Mouse (Mus musculus) 3134 (cell line): ENCODE data around the gene Phb2.

Experiments used
- DNase-seq: peaks from one replicate; pipeline ENCODE4 v3.0.0-alpha.2; 2011; ENCODE audit warnings: low spot score; ENCODE audit not compliant: insufficient read length; ENCODE audit errors: extremely low read depth

Phb2 gene

DNA sequence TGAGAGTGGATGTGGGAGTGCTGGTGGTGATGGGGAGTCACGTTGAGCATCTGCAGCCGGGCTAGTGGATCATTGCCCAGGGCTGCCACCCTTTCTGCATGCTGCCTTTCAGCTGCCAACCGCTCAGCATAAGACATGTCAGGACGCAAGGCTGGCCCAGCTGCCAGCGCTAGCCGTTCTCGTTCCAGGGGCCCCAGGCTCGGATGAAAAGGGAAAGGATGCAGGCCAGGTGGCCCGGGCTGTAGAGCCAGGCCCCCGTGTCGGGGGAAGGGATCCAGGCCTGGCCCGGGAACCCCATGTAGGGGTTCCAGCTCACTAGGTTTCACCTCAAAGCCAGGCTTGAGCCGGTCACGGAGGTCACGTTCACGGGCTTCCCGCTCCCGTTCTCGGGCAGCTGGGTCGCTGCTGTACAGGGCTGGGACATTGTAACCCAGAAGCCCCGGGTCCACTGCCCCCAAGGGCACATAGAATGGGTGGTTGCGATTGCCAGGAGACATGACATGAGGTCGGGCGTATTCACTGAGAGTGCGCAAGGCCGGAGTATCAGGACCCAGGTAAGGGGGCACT lies 32.7 kb downstream of the Phb2 start:
- no peak for DNase-seq

- DNase-seq, result peak; percentile 82
Measured at GRCm38 (mm10) chr6:124745490-124746295, 33.6 kb downstream of the Phb2 start.

- no peak for DNase-seq
Measured at GRCm38 (mm10) chr6:124746296-124746605, 34.1 kb downstream of the Phb2 start.

DNA sequence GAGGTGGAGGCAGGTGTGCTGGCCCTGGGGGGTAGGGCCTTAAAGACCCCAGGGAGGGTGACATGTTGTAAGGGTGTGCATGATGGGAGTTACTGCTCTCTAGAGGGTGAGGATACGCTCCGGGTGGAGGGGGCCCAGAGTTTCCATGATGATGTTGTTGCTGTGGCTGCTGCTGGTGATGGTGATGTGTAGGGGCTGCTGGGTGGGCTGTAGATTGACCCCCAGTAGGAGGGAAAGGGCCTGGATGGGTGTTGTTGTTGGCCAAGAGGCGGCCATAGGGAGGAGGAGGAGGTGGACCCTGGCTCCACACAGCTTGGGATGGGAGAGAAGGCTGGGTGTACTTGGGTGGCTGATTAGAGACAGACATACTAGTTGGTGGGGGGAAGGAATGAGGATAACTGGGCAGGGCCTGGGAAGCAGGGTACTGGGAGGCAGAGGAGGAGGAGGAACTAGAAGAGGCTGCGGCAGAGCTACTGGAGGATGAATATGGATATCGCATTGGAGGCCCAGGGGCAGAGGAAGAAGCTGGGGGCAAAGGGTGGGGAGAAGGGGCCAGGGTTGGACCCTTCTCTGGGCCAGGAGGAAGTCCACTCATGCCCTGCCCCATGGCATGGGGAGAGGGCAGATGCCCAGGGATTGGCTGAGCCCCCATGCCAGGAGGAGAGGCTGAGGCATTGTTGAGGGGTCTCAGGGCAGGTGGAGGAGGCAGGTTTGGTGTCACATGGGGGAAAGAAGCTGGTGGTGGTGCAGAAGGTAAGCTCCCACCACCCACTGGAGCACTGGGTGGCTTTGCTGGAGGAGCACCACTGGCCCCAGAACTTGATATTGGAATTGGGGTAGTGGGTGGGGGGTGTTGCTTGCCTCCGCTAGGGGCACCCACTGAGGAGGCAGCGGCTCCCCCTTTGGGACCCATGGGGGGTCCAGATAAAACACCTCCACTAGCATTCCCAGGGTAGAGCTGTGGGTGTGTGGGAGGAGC lies 34.8 kb downstream of the Phb2 start:
- DNase-seq, result no peak

DNA sequence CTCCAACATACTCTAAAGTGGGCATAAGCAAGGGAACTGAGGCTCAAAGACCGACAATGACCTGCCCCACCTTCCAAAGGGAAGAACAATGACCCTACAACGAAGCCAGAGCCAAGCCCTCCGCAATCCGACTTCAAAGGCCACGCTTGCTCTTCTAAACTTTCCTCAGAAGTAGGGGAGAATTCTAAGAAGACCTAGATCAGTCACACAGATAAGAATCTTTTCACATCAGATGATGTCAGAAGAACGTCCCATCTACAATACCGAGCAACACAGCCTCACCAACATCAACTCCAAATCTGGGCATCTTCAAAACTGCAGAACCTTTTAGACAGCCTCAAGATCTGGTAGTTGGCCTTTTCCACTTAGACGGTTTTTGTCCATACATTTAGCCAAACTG lies 38.3 kb downstream of the Phb2 start:
- DNase-seq, result no peak

DNA sequence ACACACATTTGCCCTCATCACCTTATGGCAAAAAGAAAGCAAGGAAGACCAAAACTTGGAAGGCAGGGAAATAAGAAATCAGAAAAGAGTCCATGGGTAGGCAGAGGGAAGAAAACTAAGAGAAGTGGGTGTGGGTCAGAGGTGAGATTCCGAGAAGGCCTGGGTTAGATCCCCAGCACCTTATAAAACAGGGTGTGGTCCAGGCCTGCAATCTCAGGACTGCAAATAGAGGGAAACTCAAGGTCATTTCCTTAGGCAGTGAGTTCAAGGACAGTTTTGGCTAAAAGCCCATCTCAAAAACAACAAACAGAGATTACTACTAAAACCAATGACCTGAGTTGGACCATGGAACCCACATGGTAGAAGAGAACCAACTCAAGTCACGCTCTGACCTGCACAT lies 41.7 kb downstream of the Phb2 start:
- no peak for DNase-seq

- DNase-seq, result no peak
Measured at GRCm38 (mm10) chr6:124755306-124755705, 43.2 kb downstream of the Phb2 start.

- DNase-seq, result peak; percentile 79
Measured at GRCm38 (mm10) chr6:124755831-124756595, 43.9 kb downstream of the Phb2 start, which contains the start of the genes Gm45234 and Atn1. TSS of gene Gm45234 (minus strand) at chr6:124756021. TSS of gene Atn1 (minus strand) at chr6:124756524.

DNA sequence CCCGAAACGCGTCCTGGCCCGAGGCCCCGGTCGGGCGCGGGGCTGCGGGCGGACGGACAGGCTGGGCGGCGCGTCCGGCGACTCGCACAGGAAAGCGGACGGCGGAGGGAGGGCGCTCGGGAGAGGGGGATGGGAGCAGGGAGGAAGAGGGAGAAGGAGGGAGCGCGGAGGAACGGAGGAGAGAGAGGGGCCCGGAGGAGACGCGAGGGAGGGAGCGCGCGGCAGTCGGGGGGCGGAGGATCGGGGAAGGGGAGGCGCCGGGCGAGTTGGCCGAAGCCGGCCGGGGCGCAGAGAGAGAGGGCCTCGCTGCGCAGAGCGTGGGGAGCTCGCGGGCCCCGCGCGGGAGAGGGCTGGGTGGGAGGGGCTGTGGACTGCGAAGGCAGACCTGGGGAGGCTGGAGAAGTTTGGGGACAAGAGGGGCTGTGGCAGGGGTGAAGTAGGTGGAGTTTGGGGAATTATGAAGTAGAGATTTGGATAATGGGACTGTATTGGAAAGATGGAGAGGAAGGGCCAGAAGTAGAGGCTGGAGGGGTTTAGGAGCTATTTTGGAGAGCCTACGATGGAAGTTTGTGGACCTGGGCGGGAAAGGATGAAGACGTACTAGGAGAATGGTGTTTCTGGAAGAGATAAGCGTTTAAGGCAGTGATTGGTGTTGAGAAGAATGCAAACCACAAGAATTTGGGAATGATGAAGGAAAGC lies 44.7 kb downstream of the Phb2 start:
- DNase-seq, result peak; percentile 82

- peak; percentile 44 for DNase-seq
Measured at GRCm38 (mm10) chr6:124757351-124757880, 45.3 kb downstream of the Phb2 start.

DNA sequence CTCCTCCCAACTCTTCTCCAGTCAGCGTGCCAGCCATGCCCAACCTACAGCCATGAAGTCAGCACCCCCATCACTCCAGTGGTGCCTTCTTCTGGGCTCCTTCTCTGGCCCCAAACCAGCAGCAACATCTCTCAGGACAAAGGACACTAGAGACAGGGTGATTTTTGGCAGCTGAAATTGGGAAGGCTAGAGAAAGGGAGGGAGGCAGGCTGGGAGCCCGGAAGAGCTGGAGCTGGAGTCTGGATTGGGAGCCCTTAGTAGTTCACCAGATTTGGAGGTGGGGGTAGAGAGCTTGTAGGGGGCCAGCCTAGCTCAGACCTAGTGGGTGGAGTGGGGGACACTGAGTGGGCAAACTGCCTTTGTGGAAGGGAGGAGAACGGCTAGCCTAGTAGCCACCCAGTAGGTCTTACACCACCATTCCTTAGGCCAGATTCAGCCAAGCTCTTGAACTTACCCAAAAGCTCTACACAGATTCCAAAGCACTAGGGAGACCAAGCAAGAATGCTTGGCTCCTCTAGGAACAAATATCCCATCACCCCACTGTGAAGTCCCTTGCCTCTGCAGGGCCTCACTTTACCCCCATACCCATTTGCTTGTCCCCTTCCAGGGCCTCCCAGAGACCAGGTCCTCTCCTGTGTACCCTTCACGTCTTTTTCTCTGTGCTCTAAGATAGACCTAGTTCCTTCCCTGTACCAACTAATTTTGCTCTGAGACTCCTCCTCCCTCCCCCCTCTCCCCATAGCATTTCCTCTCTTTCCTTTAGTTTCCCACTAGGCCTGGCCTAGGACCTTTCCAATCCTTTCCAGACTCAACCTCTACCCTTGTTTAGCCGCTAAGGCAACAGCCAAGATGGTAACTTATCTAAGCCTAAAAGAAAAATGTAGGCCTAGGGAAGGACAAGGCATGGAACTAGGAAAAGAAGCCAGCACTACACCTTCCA lies 46.0 kb downstream of the Phb2 start:
- DNase-seq, result peak; percentile 75

DNA sequence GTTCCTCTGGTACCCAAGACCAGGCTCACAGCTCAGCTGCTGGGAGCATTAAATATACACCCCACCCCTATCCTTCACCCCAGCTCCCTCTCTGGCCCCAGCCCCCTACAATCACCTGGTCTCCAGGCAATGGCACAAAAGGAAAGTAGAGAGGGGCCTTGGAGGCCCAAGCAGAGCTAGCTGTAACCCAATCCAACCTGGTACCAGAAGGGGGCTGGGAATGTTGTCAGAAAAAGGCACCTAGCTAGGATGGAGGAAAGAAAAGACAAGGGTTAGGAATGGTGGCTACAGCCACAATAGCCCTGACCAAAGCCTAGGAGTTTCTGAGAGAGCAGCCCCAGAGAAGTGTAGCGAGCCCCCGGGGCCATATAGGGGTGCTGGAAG lies 46.7 kb downstream of the Phb2 start:
- DNase-seq, result no peak

DNA sequence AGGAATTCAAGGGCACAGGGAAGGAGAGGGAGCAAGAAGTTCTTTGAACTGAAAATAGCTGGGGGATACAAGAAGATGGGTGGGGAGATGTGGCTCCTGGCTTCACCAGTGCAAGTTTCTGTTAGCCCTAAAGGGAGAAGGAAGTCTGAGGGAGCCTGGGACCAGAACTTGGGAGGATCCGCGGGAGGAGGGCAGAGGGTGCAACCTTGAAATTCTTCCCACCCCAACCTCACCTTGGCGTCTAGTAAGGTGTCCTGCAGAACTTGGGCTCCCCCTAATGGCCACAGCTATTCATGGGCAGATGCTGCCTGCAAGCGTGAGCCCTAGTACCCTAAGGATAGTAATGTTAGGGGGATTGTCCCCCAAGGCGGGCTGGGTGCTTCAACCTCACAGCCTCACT lies 47.1 kb downstream of the Phb2 start:
- DNase-seq, result peak; percentile 71

GRCm38 (mm10) chr6:124765951-124766350 lies 53.8 kb downstream of the Phb2 start:
- DNase-seq, result no peak
